Mouse (Mus musculus) lung, postnatal 25 days (tissue): ENCODE results near the gene Commd1.
A peak's percentile ranks its signal among the peaks of the same experiment; 100 is the strongest.

ENCODE experiments used
- DNase-seq: peaks from one replicate; pipeline ENCODE4 v3.0.0; 2022; ENCODE audit warnings: low spot score

The Commd1 gene

GRCm38 (mm10) chr11:22859301-22859632 is 122.9 kb downstream of the Commd1 start:
- no peak for DNase-seq

DNA sequence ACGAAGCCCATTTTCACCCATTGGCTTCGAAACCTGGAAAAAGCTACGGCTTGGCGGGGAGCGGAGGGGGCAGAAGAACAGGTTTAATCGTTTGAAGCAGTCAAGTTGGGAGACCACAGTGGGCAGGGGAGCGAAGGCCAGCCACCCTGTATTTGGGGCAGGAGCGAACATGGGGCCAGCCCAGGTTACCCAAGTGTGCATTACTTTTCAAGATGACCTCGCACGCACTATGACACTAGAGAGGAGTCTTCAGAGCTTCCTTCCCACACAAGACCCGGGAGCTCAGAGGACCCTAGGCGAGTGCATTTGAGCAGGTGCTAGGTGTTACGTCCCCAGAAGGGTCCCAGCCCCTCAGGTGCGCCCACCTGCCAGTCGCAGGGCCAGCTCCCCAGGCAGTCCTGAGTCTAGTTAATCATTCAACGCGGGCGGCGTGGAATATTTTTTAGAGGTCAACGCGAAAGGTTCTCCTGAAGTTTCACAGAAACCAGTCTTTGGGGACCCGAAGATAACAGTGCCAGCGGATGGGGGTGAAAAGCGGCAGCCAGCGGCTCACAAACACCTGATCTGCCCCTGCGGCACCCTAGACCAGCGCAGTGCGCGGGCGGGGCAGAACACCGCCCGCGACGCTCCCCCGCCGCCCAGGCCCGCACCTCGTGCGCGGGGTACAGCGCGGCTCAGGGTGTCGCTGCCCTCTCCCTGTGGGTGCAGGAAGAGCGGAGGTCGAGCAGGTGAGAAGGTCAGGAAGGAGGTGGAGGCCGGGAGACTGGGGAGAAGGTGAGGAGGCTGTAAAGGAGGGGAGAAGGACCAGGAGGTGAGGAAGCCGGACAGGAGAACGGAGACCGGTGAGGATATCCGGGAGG is 123.5 kb downstream of the Commd1 start:
- no peak for DNase-seq

GRCm38 (mm10) chr11:22857705-22858440 is 124.3 kb downstream of the Commd1 start:
- DNase-seq: no peak

GRCm38 (mm10) chr11:22857106-22857704 is 125.0 kb downstream of the Commd1 start:
- DNase-seq: no peak

- DNase-seq: no peak
These were observed 125.7 kb downstream of the Commd1 start for GRCm38 (mm10) chr11:22856371-22856965.

GRCm38 (mm10) chr11:22854571-22854970 is 127.6 kb downstream of the Commd1 start:
- no peak for DNase-seq

GRCm38 (mm10) chr11:22853477-22854157 is 128.6 kb downstream of the Commd1 start:
- DNase-seq: no peak

DNA sequence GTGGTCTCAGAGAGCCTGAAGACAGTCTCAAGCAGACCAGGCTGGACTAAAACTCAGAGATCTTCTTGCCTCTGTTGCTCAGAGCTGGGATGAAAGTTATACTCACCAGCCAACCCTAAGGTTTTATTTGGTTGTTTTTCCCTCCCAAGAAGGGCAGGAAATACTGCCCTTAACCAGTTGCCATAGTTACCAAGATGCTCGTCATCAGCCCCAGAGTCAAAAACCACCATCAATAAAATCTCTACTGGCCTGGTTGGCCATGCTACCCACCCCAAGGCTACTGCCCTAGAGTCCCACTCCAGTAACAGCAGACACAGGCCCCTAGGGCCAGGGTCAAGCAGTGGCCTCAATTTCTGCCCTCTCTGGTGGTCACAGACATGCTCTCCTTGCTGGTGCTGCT is 129.7 kb downstream of the Commd1 start:
- DNase-seq: no peak

- peak; percentile 49 for DNase-seq
These were observed 130.8 kb downstream of the Commd1 start for GRCm38 (mm10) chr11:22851416-22851815.

DNA sequence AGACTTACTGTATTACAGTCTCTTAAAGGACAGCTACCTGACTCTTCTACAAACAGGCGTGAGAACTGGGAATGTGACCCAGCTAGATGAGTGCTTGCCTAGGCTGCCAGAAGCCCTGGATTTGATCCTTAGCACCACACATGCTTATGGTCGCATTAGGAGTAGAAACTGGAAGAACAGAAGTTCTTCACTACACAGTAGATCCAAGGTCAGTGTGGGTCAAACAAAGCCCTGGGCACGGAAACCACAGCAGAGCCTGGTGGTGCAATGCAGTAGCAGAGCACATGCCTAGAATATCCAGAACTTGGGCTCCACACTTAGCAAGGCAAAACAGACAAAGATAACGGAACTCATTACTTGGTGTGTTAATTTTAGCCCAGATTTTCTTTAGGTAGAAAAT is 132.1 kb downstream of the Commd1 start:
- no peak for DNase-seq

GRCm38 (mm10) chr11:22848649-22849195 is 133.5 kb downstream of the Commd1 start:
- no peak for DNase-seq

DNA sequence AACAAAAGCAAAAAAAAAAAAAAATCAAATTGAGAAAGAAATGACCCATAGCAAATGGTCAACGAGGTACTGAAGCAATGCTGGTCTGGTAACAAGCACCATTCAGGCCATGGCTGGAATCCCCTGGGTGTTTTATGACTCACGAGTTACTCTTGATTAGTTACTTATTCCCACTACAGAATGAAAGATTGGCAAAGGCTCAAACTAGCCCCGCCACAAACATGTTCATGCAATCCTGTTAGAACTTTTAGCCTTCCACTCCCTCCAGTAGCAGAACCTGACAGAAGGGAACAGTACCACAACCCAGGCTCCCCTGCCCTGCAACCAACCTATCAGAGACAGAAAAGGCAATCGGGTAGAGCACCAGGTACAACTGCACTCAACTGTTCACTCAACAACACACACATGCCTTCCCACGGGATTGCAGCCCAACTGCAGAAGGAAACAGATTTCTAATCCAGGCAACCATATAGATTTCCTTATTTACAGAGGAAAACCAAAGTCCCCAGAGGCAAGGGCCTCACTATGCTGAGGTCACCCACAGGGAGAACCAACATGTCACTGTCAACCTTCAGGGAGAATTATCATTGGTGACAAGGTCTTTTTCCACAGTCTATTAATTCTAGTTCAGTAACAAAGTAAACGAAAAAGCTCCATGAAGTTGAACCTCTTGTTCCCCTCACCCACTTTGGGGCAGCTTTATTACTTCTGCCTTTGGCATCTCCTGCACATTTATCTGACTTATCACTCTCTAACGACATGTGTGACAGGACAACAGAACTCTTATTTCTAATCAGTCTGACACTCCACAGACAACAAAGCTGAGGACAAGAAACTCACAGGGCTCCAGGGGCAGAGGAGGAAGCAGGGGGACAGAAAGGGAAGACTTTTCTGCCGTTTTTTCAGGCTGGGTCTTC is 134.2 kb downstream of the Commd1 start:
- DNase-seq: peak; percentile 70

GRCm38 (mm10) chr11:22846960-22847731 is 135.0 kb downstream of the Commd1 start:
- no peak for DNase-seq
